Mouse (Mus musculus): Measurements from ENCODE around the gene Ern1. TPM values are rescaled to one million over a fixed set of nuclear protein-coding genes. Genes with fewer than 3 reads are reported as not detected.
"Not testable (repeated sequence)": the region's sequence is repeated elsewhere in the genome, so short reads cannot be mapped to it uniquely, and the experiment has no call there.

Gene Ern1
- total RNA-seq, 2 experiments from 2014 or later = 54.8 to 63.0 TPM

- no peak for DNase-seq
These were observed 15.2 kb upstream of the Ern1 start for GRCm38 (mm10) chr11:106502631-106503424.

GRCm38 (mm10) chr11:106502159-106502505 is 14.5 kb upstream of the Ern1 start:
- no peak for DNase-seq

GRCm38 (mm10) chr11:106501308-106502158 is 13.9 kb upstream of the Ern1 start:
- peak; percentile 80 for DNase-seq

GRCm38 (mm10) chr11:106500393-106501307 is 13.0 kb upstream of the Ern1 start:
- peak; percentile 94 for DNase-seq

GRCm38 (mm10) chr11:106498739-106499379 is 11.2 kb upstream of the Ern1 start:
- no peak for DNase-seq

- no peak for DNase-seq
These were observed 10.3 kb upstream of the Ern1 start for GRCm38 (mm10) chr11:106497926-106498325.

- not testable (repeated sequence) for DNase-seq
These were observed 9.4 kb upstream of the Ern1 start for GRCm38 (mm10) chr11:106497009-106497408.

GRCm38 (mm10) chr11:106492984-106493669 is 5.5 kb upstream of the Ern1 start:
- DNase-seq = no peak

GRCm38 (mm10) chr11:106491393-106491792 is 3.7 kb upstream of the Ern1 start:
- peak; percentile 75 for DNase-seq

- DNase-seq = not testable (repeated sequence)
These were observed 2.9 kb upstream of the Ern1 start for GRCm38 (mm10) chr11:106490600-106490999.

GRCm38 (mm10) chr11:106490057-106490456 is 2.4 kb upstream of the Ern1 start:
- no peak for DNase-seq

GRCm38 (mm10) chr11:106489036-106489693 is 1.5 kb upstream of the Ern1 start:
- peak; percentile 52 for DNase-seq

- no peak for DNase-seq
These were observed 492 bp upstream of the Ern1 start for GRCm38 (mm10) chr11:106488126-106488561.

GRCm38 (mm10) chr11:106486866-106487732 is 553 bp downstream of the Ern1 start:
- DNase-seq = peak; percentile 76

- peak; percentile 49 for DNase-seq
These were observed 1.4 kb downstream of the Ern1 start for GRCm38 (mm10) chr11:106486042-106486865.

- no peak for DNase-seq
These were observed 2.0 kb downstream of the Ern1 start for GRCm38 (mm10) chr11:106485611-106486010.

GRCm38 (mm10) chr11:106484875-106485274 is 2.8 kb downstream of the Ern1 start:
- no peak for DNase-seq

GRCm38 (mm10) chr11:106482867-106483266 is 4.8 kb downstream of the Ern1 start:
- no peak for DNase-seq

Measured in adrenal gland, postnatal 10 days (tissue).